Mouse (Mus musculus): ENCODE results near the gene Prr14l. TPM values are rescaled to one million over a fixed set of nuclear protein-coding genes. Genes with fewer than 3 reads are reported as not detected.
"Not testable (repeated sequence)": the region's sequence is repeated elsewhere in the genome, so short reads cannot be mapped to it uniquely, and the experiment has no call there.

The Prr14l gene
- polyA plus RNA-seq, 1 experiment from 2014 or later: 12.4 TPM

DNA sequence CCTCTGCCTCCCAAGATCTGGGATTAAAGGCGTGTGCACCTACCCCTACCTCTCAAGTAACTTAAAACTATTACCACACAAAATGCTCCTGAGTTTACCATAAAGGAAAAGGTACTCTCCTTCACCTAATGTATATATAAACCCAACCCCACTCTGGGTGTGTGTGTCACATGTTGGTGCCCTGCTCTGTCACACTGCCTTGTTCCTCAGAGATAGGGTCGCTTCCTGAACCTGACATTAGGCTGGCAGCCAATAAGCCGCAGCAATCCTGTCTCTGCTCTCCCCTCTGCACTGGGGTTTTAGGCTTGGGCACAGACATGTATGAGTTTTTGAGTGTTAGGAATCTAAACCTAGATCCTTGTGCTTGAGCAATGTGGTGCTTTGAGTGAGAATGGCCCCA, 75.9 kb downstream of the Prr14l start:
- Histone ChIP-seq H3K4me1 (ENCODE audit: control insufficient read depth, insufficient read depth, low read length) (no peaks in the 10 kb centered on the region), H3K4me2 (ENCODE audit: low read depth) (no peak overlapping the region), H3K9me3 (ENCODE audit: control insufficient read depth, low read length) (no peaks in the 10 kb centered on the region), H3K27ac (ENCODE audit: low read depth, low read length) (no peak overlapping the region), H3K36me3 (ENCODE audit: control insufficient read depth, insufficient read depth, low read length) (no peaks in the 10 kb centered on the region), H3K4me3 (ENCODE audit: low read depth, low read length) (no peak overlapping the region), H3K27me3 (ENCODE audit: control insufficient read depth, insufficient read depth, low read length) (no peaks in the 10 kb centered on the region), H3K9ac (ENCODE audit: low read length) (no peak overlapping the region)
- DNase-seq (ENCODE audit: low spot score): no peak
- no peak for ATAC-seq (ENCODE audit: insufficient read depth, low FRiP score, low TSS enrichment)
- 87% methylated on average over 3 of the region's 3 CpGs for WGBS

GRCm38 (mm10) chr5:32772361-32772760, 81.7 kb downstream of the Prr14l start:
- Histone ChIP-seq H3K27ac (ENCODE audit: low read depth, low read length) (no peak overlapping the region), H3K27me3 (ENCODE audit: control insufficient read depth, insufficient read depth, low read length) (no peaks in the 10 kb centered on the region), H3K4me2 (ENCODE audit: low read depth) (no peak overlapping the region), H3K36me3 (ENCODE audit: control insufficient read depth, insufficient read depth, low read length) (no peaks in the 10 kb centered on the region), H3K4me1 (ENCODE audit: control insufficient read depth, insufficient read depth, low read length) (no peaks in the 10 kb centered on the region), H3K9ac (ENCODE audit: low read length) (no peak overlapping the region), H3K9me3 (ENCODE audit: control insufficient read depth, low read length) (no peaks in the 10 kb centered on the region), H3K4me3 (ENCODE audit: low read depth, low read length) (no peak overlapping the region)
- no peak for ATAC-seq (ENCODE audit: insufficient read depth, low FRiP score, low TSS enrichment)
- no peak for DNase-seq (ENCODE audit: low spot score)
- WGBS: 88% methylated on average over 2 of the region's 2 CpGs

DNA sequence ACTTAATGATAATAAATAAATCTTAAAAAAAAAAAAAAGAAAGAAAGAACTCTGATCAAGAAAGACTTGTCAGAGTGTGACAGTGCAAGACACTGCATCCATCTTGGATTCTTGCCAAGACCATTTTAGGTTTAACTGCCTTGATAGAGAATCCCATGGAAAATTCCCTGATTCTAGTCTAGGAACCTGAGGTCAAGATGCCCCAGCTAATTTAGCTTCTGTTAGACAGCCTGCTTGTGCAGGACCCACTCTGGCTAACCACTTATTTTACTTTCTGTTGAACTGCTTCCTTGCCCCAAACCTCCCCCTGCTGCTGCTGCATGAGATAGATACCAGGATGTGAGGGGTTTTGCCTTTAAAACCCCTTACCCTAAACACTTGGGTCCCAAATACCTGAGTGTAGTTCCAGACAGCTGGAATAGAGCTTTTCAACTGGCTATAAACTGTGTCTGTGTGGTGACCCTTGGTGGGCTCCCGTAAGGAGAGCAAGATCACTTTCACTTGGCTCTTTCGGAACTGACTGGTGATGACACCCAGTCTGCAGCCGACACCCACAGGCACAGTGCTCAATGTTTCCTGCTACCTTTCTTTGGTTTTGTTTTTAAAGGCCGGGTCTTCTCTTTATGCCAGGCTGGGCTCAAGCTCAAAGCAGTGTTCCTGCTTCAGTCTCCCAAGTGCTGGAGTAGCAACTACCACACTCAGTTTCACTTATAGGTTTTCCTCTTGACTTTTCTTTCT, 86.3 kb downstream of the Prr14l start:
- H3K4me2 ChIP-seq (ENCODE audit: low read depth): no peak overlapping the region
- H3K4me3 ChIP-seq (ENCODE audit: low read depth, low read length): no peak overlapping the region
- no peaks in the 10 kb centered on the region for H3K9me3 ChIP-seq (ENCODE audit: control insufficient read depth, low read length)
- no peak overlapping the region for H3K27ac ChIP-seq (ENCODE audit: low read depth, low read length)
- 95% methylated on average over 4 of the region's 4 CpGs for WGBS
- no peaks in the 10 kb centered on the region for H3K36me3 ChIP-seq (ENCODE audit: control insufficient read depth, insufficient read depth, low read length)
- no peak for DNase-seq (ENCODE audit: low spot score)
- H3K27me3 ChIP-seq (ENCODE audit: control insufficient read depth, insufficient read depth, low read length): no peaks in the 10 kb centered on the region
- ATAC-seq (ENCODE audit: insufficient read depth, low FRiP score, low TSS enrichment): no peak
- H3K4me1 ChIP-seq (ENCODE audit: control insufficient read depth, insufficient read depth, low read length): no peaks in the 10 kb centered on the region
- no peak overlapping the region for H3K9ac ChIP-seq (ENCODE audit: low read length)

- WGBS: 98% methylated on average over 3 of the region's 3 CpGs
- no peak for ATAC-seq (ENCODE audit: insufficient read depth, low FRiP score, low TSS enrichment)
- DNase-seq (ENCODE audit: low spot score): no peak
- no peaks in the 10 kb centered on the region for H3K27me3 ChIP-seq (ENCODE audit: control insufficient read depth, insufficient read depth, low read length)
- H3K36me3 ChIP-seq (ENCODE audit: control insufficient read depth, insufficient read depth, low read length): no peaks in the 10 kb centered on the region
- H3K27ac ChIP-seq (ENCODE audit: low read depth, low read length): no peak overlapping the region
- no peak overlapping the region for H3K9ac ChIP-seq (ENCODE audit: low read length)
- H3K4me2 ChIP-seq (ENCODE audit: low read depth): no peak overlapping the region
- no peaks in the 10 kb centered on the region for H3K9me3 ChIP-seq (ENCODE audit: control insufficient read depth, low read length)
- no peaks in the 10 kb centered on the region for H3K4me1 ChIP-seq (ENCODE audit: control insufficient read depth, insufficient read depth, low read length)
- H3K4me3 ChIP-seq (ENCODE audit: low read depth, low read length): no peak overlapping the region
Measured at GRCm38 (mm10) chr5:32767004-32767403, 87.1 kb downstream of the Prr14l start.

- DNase-seq (ENCODE audit: low spot score) (no peak), ATAC-seq (ENCODE audit: insufficient read depth, low FRiP score, low TSS enrichment) (no peak)
- no peak overlapping the region for H3K4me3 ChIP-seq (ENCODE audit: low read depth, low read length)
- no peak overlapping the region for H3K9ac ChIP-seq (ENCODE audit: low read length)
- H3K27ac ChIP-seq (ENCODE audit: low read depth, low read length): no peak overlapping the region
- H3K4me1 ChIP-seq (ENCODE audit: control insufficient read depth, insufficient read depth, low read length): no peaks in the 10 kb centered on the region
- H3K36me3 ChIP-seq (ENCODE audit: control insufficient read depth, insufficient read depth, low read length): no peaks in the 10 kb centered on the region
- no peaks in the 10 kb centered on the region for H3K9me3 ChIP-seq (ENCODE audit: control insufficient read depth, low read length)
- no peak overlapping the region for H3K4me2 ChIP-seq (ENCODE audit: low read depth)
- no peaks in the 10 kb centered on the region for H3K27me3 ChIP-seq (ENCODE audit: control insufficient read depth, insufficient read depth, low read length)
- WGBS: 91% methylated on average over 5 of the region's 5 CpGs
Measured at GRCm38 (mm10) chr5:32761566-32762140, 92.4 kb downstream of the Prr14l start.

- Histone ChIP-seq H3K4me3 (ENCODE audit: low read depth, low read length) (no peak overlapping the region), H3K4me2 (ENCODE audit: low read depth) (no peak overlapping the region), H3K27ac (ENCODE audit: low read depth, low read length) (no peak overlapping the region), H3K27me3 (ENCODE audit: control insufficient read depth, insufficient read depth, low read length) (no peaks in the 10 kb centered on the region), H3K9ac (ENCODE audit: low read length) (no peak overlapping the region), H3K4me1 (ENCODE audit: control insufficient read depth, insufficient read depth, low read length) (no peaks in the 10 kb centered on the region), H3K36me3 (ENCODE audit: control insufficient read depth, insufficient read depth, low read length) (no peaks in the 10 kb centered on the region), H3K9me3 (ENCODE audit: control insufficient read depth, low read length) (no peaks in the 10 kb centered on the region)
- no peak for ATAC-seq (ENCODE audit: insufficient read depth, low FRiP score, low TSS enrichment)
- no peak for DNase-seq (ENCODE audit: low spot score)
- 85% methylated on average over 3 of the region's 3 CpGs for WGBS
Measured at GRCm38 (mm10) chr5:32760787-32761186, 93.3 kb downstream of the Prr14l start.

DNA sequence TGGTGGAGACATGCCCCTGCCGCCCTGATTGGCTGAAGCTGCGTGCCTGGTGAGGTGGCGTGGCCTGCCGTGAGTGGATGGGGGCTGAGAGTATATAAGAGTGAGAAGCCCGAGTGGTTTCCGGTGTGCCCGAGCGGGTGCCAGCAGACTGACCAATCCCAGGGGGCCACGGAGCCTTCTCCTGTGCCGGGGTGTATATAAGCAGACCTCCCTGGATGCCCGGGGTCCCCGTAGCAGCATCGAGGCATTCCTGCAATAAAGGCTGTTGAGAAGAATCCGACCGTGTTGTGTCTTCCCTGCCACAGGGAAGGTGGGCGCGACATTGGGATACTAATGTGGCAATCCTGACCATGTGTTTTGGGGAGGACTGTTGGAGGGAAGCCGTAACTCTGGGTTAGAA, 93.7 kb downstream of the Prr14l start:
- not testable (repeated sequence) for H3K27ac ChIP-seq (ENCODE audit: low read depth, low read length); H3K4me2 ChIP-seq (ENCODE audit: low read depth); H3K9ac ChIP-seq (ENCODE audit: low read length); DNase-seq (ENCODE audit: low spot score); H3K27me3 ChIP-seq (ENCODE audit: control insufficient read depth, insufficient read depth, low read length); H3K9me3 ChIP-seq (ENCODE audit: control insufficient read depth, low read length); H3K4me3 ChIP-seq (ENCODE audit: low read depth, low read length); H3K36me3 ChIP-seq (ENCODE audit: control insufficient read depth, insufficient read depth, low read length); ATAC-seq (ENCODE audit: insufficient read depth, low FRiP score, low TSS enrichment); H3K4me1 ChIP-seq (ENCODE audit: control insufficient read depth, insufficient read depth, low read length)
- 95% methylated on average over 16 of the region's 18 CpGs for WGBS

GRCm38 (mm10) chr5:32759662-32760061, 94.4 kb downstream of the Prr14l start:
- H3K27me3 ChIP-seq (ENCODE audit: control insufficient read depth, insufficient read depth, low read length): no peaks in the 10 kb centered on the region
- H3K4me3 ChIP-seq (ENCODE audit: low read depth, low read length): no peak overlapping the region
- H3K27ac ChIP-seq (ENCODE audit: low read depth, low read length): no peak overlapping the region
- ATAC-seq (ENCODE audit: insufficient read depth, low FRiP score, low TSS enrichment): no peak
- no peak for DNase-seq (ENCODE audit: low spot score)
- H3K9me3 ChIP-seq (ENCODE audit: control insufficient read depth, low read length): no peaks in the 10 kb centered on the region
- no peak overlapping the region for H3K9ac ChIP-seq (ENCODE audit: low read length)
- H3K4me2 ChIP-seq (ENCODE audit: low read depth): no peak overlapping the region
- H3K4me1 ChIP-seq (ENCODE audit: control insufficient read depth, insufficient read depth, low read length): no peaks in the 10 kb centered on the region
- H3K36me3 ChIP-seq (ENCODE audit: control insufficient read depth, insufficient read depth, low read length): no peaks in the 10 kb centered on the region
- 82% methylated on average over 2 of the region's 2 CpGs for WGBS

DNA sequence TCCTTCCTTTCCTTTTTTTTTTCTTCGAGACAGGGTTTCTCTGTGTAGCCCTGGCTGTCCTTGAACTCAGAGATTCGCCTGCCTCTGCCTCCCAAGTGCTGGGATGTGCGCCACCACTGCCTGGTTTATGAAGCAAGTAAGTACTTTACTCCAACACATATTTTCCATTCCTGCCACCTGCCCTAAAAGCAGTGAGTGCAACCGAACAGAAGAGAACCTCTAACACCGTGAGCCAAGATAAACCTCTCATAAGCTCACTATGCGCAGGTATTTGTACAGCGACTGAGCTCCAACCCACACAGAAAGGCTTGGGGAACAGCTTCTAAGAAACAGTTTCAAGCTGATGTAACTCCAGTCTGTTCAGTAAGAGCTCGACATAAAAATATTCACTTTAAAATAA, 97.9 kb downstream of the Prr14l start:
- no peak overlapping the region for H3K4me3 ChIP-seq (ENCODE audit: low read depth, low read length)
- no peaks in the 10 kb centered on the region for H3K27me3 ChIP-seq (ENCODE audit: control insufficient read depth, insufficient read depth, low read length)
- H3K27ac ChIP-seq (ENCODE audit: low read depth, low read length): no peak overlapping the region
- no peaks in the 10 kb centered on the region for H3K9me3 ChIP-seq (ENCODE audit: control insufficient read depth, low read length)
- ATAC-seq (ENCODE audit: insufficient read depth, low FRiP score, low TSS enrichment) (no peak), DNase-seq (ENCODE audit: low spot score) (no peak)
- H3K36me3 ChIP-seq (ENCODE audit: control insufficient read depth, insufficient read depth, low read length): no peaks in the 10 kb centered on the region
- H3K4me2 ChIP-seq (ENCODE audit: low read depth): no peak overlapping the region
- H3K4me1 ChIP-seq (ENCODE audit: control insufficient read depth, insufficient read depth, low read length): no peaks in the 10 kb centered on the region
- 98% methylated on average over 8 of the region's 8 CpGs for WGBS
- H3K9ac ChIP-seq (ENCODE audit: low read length): no peak overlapping the region
